Mouse (Mus musculus): ENCODE data around the gene Ctc1.
"Not testable (repeated sequence)": the region's sequence is repeated elsewhere in the genome, so short reads cannot be mapped to it uniquely, and the experiment has no call there.

The Ctc1 gene

DNA sequence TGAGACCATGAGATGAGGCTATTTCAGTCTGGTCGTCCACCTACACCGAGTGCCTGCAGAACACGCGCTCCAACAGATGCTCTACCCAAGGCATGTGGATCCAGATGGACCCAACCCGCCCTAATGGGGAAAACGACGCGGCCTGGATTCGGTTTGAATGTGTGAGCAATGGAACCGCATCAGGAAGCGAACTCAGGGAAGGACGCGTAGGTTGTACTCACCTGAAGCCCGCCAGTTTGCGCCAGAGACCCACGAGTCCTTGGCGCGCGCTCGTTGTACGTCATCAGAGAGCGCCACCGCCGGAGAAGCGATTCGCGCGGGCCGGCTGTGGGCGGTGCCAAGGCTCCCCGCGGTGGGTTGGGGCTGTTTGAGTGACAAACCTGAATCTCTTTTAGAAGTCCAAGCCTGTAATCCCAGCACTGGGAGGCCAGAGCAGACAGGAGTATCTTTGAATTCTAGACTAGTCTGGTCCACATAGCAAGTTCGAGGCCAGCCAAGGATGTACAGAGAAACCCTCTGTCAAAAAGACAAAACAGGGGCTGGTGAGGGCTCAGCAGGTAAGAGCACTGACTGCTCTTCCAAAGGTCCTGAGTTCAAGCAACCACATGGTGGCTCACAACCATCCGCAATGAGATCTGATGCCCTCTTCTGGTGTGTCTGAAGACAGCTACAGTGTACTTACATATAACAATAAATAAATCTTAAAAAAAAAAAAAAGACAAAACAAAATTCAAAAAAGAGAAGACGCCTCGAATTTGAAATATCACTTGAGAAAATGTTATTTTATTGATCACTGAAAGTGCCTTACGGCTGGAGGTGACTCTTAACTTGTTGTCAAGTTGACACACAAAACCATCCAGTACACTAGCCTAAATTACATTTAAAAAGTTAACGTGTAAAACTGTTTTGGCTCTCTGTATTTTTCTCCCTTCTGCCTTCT is 7.3 kb upstream of the Ctc1 start, which contains the start of gene Pfas:
Gene Pfas (minus strand): TSS at position 279 of the 940 bp plus-strand sequence.
- DNase-seq (ENCODE audit: low spot score) = peak; percentile 84

GRCm38 (mm10) chr11:69009508-69009907 is 6.2 kb upstream of the Ctc1 start:
- DNase-seq (ENCODE audit: low spot score) = no peak

DNA sequence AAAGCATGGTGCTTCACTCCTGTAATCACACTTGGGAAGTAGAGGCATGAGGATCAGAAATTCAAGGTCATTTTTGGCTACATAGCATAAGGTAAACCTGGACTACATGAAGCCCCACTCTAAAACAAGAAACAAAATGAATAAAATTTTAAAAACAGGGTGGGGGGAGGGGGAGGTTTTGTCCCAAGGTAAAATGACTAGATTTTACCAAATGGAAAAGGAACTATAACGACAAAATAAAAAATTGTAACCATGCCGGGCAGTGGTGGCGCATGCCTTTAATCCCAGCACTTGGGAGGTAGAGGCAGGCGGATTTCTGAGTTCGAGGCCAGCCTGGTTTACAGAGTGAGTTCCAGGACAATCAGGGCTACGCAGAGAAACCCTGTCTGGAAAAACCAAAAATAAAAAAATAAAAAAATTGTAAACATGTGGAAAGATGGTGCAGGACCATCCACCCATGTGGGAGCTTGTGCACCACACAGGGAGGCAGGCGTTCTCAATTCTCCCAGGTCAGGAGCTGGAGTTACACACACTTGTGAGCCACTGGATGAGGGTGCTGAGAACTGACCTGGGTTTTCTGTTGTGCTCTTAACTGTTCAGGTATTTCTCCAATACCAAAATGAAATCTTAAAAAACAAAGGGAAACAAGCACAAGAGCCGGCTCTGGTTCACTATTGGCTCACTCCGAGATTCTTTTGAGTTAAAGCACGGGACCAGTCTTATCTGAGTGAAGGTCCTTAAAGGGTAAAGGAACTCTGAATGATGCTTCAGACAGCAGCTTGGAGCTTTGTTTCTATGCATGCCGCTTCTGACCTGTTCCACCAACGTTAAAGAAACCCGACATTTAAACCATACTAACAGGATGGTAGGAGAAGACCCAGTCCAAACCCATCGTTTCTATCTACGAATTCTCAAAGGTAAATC is 5.0 kb upstream of the Ctc1 start:
- DNase-seq (ENCODE audit: low spot score) = no peak

DNA sequence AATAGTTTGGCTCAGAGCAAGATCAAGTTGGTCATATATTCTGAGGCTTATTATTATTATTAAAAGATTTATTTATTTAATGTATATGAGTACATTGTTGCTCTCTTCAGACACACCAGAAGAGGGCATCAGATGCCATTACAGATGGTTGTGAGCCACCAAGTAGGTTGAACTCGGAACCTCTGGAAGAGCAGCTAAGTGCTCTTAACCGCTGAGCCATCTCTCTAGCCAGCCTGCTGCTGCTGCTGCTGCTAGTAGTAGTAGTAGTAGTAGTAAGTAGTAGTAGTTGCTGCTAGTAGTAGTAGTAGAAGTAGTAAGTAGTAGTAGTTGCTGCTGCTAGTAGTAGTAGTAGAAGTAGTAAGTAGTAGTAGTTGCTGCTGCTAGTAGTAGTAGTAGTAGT is 4.3 kb upstream of the Ctc1 start:
- DNase-seq (ENCODE audit: low spot score) = not testable (repeated sequence)

GRCm38 (mm10) chr11:69012071-69012601 is 3.6 kb upstream of the Ctc1 start:
- DNase-seq (ENCODE audit: low spot score) = peak; percentile 84

DNA sequence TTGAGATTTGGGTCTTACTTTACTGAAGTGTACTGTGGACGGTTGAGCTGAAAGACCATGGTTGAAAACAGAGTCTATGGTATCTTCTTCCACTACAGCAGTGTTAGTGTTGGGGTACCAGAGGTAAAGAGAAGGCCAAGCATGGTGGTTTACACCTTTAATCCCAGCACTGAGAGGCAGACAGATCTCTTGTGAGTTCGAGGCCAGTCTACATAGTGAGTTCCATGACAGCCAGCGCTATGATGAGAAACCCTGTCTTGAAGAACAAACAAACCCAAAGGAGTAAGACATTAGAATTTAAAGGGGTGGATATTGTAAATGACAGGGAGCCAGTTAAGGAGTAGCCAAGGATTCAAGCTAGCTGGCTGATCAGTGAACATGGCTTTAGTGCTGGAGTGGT is 1.0 kb downstream of the Ctc1 start:
- DNase-seq (ENCODE audit: low spot score) = no peak

- no peak for DNase-seq (ENCODE audit: low spot score)
These were observed 5.0 kb downstream of the Ctc1 start for GRCm38 (mm10) chr11:69020691-69021090.

GRCm38 (mm10) chr11:69026562-69026961 is 10.9 kb downstream of the Ctc1 start:
- no peak for DNase-seq (ENCODE audit: low spot score)

- no peak for DNase-seq (ENCODE audit: low spot score)
These were observed 13.1 kb downstream of the Ctc1 start for GRCm38 (mm10) chr11:69028805-69029204.

DNA sequence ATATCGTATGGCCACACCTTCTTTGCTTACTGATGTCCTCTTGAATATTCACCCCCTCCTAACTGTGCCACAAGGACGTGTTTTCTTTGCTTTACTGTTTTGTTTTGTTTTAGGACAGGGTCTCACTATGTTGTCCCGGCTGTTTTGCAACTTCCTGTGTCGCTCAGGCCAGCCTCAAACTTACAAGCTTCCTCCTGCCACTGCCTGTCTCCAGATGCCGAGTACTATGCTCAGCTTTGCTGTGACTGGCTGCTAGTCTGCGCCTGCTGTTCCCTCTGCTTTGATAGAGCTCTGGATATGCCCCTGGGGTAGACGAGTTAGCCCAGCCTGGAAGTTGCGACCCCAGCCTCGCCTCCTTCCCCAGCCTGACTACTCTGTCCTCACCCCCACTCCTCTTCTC is 17.8 kb downstream of the Ctc1 start:
- no peak for DNase-seq (ENCODE audit: low spot score)

GRCm38 (mm10) chr11:69034585-69034984 is 18.9 kb downstream of the Ctc1 start:
- DNase-seq (ENCODE audit: low spot score) = no peak

DNA sequence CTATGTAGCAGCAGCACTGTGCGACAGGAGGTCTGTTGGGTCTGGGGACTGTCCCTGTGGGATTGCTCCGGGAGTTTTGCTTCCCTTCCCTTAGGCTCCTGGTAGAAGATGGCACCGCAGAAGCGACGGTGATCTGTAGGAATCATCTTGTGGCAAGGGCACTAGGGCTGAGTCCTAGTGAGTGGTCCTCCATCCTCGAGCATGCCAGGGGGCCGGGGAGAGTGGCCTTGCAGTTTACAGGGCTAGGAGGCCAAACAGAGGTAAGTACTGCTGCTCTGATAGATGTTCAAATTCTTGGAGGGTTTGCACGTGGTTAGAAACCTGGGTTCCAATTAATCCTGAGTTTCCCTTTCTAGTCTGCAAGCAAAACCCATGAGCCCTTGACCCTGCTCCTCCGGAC is 19.7 kb downstream of the Ctc1 start:
- DNase-seq (ENCODE audit: low spot score) = no peak

DNA sequence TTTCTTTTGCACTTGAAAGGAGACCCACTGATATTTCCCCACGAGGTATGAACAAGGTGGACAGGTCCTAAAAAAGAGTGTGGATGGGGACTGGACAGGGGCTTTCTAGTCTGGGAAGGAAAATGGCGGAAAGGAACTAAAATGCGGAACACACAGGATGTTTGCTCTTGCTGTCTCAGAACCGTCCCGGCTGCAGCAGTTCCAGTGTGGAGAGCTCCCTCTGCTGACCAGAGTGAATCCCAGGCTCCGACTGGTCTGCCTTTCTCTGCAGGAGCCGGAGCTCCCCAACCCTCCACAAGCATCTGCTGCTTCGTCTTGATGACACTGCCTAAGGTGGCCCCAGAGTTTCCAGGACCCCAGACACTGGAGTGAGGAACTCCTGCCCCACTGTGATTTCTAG is 20.1 kb downstream of the Ctc1 start:
- peak; percentile 88 for DNase-seq (ENCODE audit: low spot score)

GRCm38 (mm10) chr11:69036486-69037230 is 20.9 kb downstream of the Ctc1 start:
- DNase-seq (ENCODE audit: low spot score) = peak; percentile 84

- DNase-seq (ENCODE audit: low spot score) = peak; percentile 68
These were observed 21.7 kb downstream of the Ctc1 start for GRCm38 (mm10) chr11:69037231-69038061.

DNA sequence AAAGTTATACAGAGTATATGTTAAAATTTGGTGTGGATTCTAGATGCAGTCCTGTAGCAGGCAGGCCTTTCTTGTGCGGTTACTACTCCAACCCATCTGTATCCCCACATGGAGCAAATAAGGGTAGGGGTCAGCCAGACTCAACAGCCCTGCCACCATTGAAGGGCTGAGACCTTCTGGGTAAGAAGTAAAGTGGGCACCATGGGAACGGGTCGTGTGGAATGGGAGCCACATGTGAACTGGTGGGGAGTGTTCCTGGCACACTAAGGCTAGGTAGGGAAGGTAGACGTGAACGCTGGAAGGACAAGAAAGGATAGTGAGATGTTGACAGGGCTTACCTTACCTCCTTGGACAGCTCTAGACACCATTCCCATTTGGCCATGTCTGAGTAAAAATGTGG is 22.5 kb downstream of the Ctc1 start:
- no peak for DNase-seq (ENCODE audit: low spot score)

DNA sequence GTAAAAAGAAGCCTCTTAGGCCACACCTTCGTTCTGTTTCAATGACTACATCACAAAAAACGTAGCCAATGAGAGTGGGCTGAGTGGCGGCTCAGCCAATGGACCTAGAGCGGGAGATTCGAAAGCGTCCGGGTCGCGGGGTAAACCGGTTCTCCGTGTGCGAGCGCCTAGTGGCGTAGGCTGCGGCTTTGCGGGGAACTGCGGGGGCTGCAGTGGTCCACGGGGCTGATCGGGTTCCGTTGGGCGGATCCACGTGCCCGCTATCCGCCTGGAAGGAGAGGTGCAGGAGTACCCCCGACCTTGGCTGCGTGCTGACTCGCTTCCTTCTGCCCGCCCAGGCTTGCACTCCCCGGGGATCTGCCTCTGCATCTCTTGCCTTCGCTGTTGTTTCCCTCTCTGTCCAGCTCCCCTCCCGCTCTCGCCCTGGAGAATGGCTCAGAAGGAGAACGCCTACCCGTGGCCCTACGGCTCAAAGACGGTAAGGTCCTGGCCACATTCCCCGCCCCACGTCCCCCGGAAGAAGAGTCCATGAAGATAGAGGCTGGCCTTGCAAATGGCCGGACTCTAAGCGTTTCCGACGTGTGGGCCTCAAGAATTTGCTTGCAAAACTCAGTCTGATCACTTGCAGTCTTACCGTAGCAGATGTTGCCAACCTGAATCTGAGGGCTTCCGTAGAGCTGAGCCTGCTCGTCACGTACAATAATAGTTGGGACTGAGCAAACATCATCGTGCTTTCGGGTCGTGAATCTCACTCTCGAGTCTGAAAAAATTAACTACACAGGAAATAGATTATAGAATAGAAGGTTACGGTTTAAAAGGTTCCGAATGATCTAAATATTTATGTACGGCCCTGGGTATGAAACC is 30.1 kb downstream of the Ctc1 start, which contains the start of gene Aurkb:
Gene Aurkb (plus strand): TSS at position 117 of the 864 bp plus-strand sequence.
- no peak for DNase-seq (ENCODE audit: low spot score)

GRCm38 (mm10) chr11:69046395-69046774 is 30.7 kb downstream of the Ctc1 start:
- no peak for DNase-seq (ENCODE audit: low spot score)

DNA sequence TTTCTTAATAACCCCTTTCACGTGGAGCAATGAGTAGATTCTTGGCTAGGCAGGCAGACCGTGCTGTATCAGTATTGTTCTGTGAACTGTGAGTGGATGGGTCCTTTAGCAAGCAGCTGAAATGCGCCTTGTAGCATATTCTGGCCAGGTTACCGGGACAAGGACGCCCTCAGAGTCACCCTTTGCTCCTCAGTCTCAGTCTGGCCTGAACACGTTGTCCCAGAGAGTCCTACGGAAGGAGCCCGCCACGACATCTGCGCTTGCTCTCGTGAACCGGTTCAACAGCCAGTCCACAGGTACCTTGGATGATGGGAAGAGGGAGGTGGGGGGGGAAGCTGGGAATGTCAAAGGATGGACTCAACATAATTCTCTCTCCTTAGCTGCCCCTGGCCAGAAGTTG is 31.9 kb downstream of the Ctc1 start:
- no peak for DNase-seq (ENCODE audit: low spot score)

- DNase-seq (ENCODE audit: low spot score) = no peak
These were observed 32.4 kb downstream of the Ctc1 start for GRCm38 (mm10) chr11:69048151-69048550.

Data from left cerebral cortex, adult 11 months (tissue).